Mouse (Mus musculus): ENCODE results near the gene Grid1. TPM values are rescaled to one million over a fixed set of nuclear protein-coding genes. Genes with fewer than 3 reads are reported as not detected.

Gene Grid1
- polyA plus RNA-seq, 1 experiment from 2014 or later = 0.36 TPM

DNA sequence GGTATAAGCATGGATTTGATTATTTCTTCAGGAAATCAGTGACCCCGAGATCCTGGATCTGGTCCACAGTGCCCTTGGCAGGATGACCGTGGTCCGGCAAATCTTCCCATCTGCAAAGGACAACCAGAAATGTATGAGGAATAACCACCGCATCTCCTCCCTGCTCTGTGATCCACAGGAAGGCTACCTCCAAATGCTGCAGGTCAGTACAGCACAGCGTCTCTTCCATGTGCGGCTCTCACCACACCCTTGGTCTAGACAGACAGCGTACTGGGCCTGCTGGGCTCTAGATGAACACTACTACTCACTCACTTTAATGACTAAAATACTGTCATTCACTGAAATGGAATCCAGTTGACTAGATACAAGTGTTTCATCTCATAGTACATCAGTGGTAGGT lies 489.3 kb downstream of the Grid1 start:
- H3K4me1 ChIP-seq (replicated peaks; ENCODE audit: control insufficient read depth, insufficient read depth, low read length) = no peaks in the 10 kb centered on the region
- ATAC-seq (replicated peaks; ENCODE audit: low FRiP score) (no peak), DNase-seq (ENCODE audit: low spot score) (no peak)
- no peaks in the 10 kb centered on the region for H3K36me3 ChIP-seq (ENCODE audit: control insufficient read depth, insufficient read depth, low read length)
- H3K4me3 ChIP-seq (ENCODE audit: low read depth, low read length) = no peak overlapping the region
- H3K27me3 ChIP-seq (ENCODE audit: control insufficient read depth, insufficient read depth, low read length) = no peaks in the 10 kb centered on the region
- H3K9ac ChIP-seq (ENCODE audit: low read length) = no peak overlapping the region
- no peak overlapping the region for H3K4me2 ChIP-seq (ENCODE audit: low read depth, low read length, severe bottlenecking)
- no peak overlapping the region for H3K27ac ChIP-seq (ENCODE audit: low read depth, low read length)
- H3K9me3 ChIP-seq (ENCODE audit: control insufficient read depth, low read length) = no peaks in the 10 kb centered on the region
- 96% methylated on average over 7 of the region's 7 CpGs for WGBS

DNA sequence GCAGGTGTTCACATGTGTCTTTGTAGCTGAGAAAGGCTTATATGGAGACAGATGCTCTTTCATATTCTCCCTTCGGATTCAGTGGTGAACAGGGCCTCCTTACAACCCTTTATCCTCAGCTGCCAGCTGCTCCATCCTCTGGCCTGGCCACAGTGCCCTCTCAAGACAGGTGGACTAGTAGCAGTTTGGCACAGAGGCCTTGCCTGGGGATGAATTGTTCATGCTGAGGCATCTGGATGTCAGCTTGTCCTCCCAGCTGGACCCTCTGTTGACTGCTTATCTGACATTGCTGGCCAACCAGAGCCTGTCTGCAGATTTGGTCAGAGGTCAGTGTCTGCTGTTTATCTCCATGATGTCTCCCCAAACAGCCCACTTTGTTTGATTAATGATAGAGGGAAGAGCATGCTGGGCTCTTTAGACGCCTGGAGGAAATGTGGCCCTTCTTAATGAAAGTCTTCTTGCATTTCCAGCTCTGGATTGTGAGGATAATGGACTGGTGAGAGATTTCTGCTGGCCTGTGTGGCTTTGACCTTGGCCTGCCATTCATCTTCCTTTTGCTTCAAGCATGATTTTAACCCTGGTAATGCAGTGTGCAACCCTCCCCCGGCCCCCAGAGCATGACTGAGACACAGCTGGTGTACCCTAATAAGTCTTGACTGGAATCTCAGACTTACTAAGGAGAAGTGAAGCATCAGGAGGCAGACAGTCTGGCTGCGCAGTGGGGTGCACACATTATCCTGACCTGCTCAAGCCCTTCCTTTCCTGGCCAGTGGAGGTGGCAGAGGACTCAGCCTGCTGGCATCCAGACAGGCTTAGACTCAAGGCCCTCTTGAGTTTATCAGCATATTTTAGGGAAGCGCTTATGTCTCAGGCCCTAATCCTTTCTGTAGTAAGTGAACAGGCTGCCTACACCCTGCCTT lies 493.7 kb downstream of the Grid1 start:
- Histone ChIP-seq H3K9ac (ENCODE audit: low read length) (no peak overlapping the region), H3K4me2 (ENCODE audit: low read depth, low read length, severe bottlenecking) (no peak overlapping the region), H3K4me1 (replicated peaks; ENCODE audit: control insufficient read depth, insufficient read depth, low read length) (no peaks in the 10 kb centered on the region), H3K27ac (ENCODE audit: low read depth, low read length) (no peak overlapping the region), H3K9me3 (ENCODE audit: control insufficient read depth, low read length) (no peaks in the 10 kb centered on the region), H3K4me3 (ENCODE audit: low read depth, low read length) (no peak overlapping the region), H3K36me3 (ENCODE audit: control insufficient read depth, insufficient read depth, low read length) (no peaks in the 10 kb centered on the region), H3K27me3 (ENCODE audit: control insufficient read depth, insufficient read depth, low read length) (no peaks in the 10 kb centered on the region)
- no peak for DNase-seq (ENCODE audit: low spot score)
- WGBS = 82% methylated on average over 5 of the region's 5 CpGs
- no peak for ATAC-seq (replicated peaks; ENCODE audit: low FRiP score)

DNA sequence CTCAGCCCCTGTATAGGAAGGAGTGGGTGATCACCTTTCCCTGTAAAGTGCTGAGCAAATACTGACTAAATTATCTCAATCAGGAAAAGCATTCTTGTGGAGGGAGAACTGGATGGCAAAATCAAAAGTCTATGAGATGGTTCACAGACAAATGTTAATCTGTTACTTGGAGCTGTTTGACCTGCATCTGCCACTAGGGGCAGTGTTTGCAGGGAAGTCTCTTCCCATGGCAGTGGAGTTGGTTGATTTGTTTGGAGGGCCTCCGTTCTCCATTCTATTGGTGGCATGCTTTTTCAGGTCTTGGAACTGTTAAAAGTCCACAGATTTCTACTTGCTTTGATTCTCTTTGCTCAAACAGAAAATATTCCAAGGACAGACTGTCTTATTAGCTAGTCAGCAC lies 506.4 kb downstream of the Grid1 start:
- ATAC-seq (replicated peaks; ENCODE audit: low FRiP score) (no peak), DNase-seq (ENCODE audit: low spot score) (no peak)
- H3K9me3 ChIP-seq (ENCODE audit: control insufficient read depth, low read length) = no peaks in the 10 kb centered on the region
- WGBS = 67% methylated on average over 1 of the region's 1 CpGs
- H3K4me3 ChIP-seq (ENCODE audit: low read depth, low read length) = no peak overlapping the region
- no peak overlapping the region for H3K9ac ChIP-seq (ENCODE audit: low read length)
- no peaks in the 10 kb centered on the region for H3K4me1 ChIP-seq (replicated peaks; ENCODE audit: control insufficient read depth, insufficient read depth, low read length)
- no peak overlapping the region for H3K4me2 ChIP-seq (ENCODE audit: low read depth, low read length, severe bottlenecking)
- H3K27ac ChIP-seq (ENCODE audit: low read depth, low read length) = no peak overlapping the region
- H3K36me3 ChIP-seq (ENCODE audit: control insufficient read depth, insufficient read depth, low read length) = no peaks in the 10 kb centered on the region
- no peaks in the 10 kb centered on the region for H3K27me3 ChIP-seq (ENCODE audit: control insufficient read depth, insufficient read depth, low read length)

DNA sequence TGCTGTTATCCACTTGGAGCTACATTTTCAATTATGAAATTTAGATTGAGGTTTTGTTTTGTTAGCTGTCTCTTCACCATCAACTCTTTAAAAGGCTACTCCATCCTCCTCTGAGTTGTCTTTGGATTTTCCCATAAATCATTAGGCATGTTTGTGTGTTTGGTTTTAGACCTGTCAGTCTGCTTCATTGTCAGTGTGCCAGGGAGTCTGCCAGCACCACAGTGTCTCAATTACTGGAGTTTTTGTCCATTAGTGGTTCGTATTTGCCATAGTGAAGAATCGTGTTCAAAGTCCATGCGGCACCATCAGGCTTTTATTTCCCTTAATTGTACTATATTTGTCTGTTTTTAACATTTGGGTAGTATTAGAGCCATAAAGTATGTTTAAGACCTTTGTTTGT lies 516.7 kb downstream of the Grid1 start:
- 79% methylated on average over 3 of the region's 3 CpGs for WGBS

DNA sequence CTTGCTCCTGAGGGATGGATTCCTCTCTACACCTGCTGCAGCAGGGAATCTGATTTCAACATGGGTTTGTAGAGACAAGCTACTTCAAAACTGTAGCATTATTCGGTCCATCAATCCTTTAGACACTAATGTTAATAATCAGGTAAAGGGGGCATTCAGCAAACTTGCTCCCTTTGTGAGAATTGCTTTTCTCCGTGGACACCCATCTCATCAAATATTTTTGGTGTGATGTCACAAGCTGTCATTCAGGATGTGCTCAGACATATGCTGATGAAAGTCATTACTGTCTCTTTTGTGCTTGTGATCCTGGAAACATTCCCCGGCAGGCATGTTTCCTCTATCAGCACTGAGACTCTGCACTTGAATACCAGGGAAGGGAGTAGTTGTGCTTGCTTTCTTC lies 536.1 kb downstream of the Grid1 start:
- no peaks in the 10 kb centered on the region for H3K4me1 ChIP-seq (replicated peaks; ENCODE audit: control insufficient read depth, insufficient read depth, low read length)
- no peak overlapping the region for H3K27ac ChIP-seq (ENCODE audit: low read depth, low read length)
- no peak overlapping the region for H3K4me3 ChIP-seq (ENCODE audit: low read depth, low read length)
- H3K27me3 ChIP-seq (ENCODE audit: control insufficient read depth, insufficient read depth, low read length) = no peaks in the 10 kb centered on the region
- ATAC-seq (replicated peaks; ENCODE audit: low FRiP score) (no peak), DNase-seq (ENCODE audit: low spot score) (no peak)
- H3K36me3 ChIP-seq (ENCODE audit: control insufficient read depth, insufficient read depth, low read length) = no peaks in the 10 kb centered on the region
- no peaks in the 10 kb centered on the region for H3K9me3 ChIP-seq (ENCODE audit: control insufficient read depth, low read length)
- no peak overlapping the region for H3K9ac ChIP-seq (ENCODE audit: low read length)
- no peak overlapping the region for H3K4me2 ChIP-seq (ENCODE audit: low read depth, low read length, severe bottlenecking)
- WGBS = 80% methylated on average over 3 of the region's 3 CpGs

More for the DNA sequence above, 516.7 kb downstream of the Grid1 start:
- Histone ChIP-seq H3K9me3 (ENCODE audit: control insufficient read depth, low read length) (no peaks in the 10 kb centered on the region), H3K4me1 (replicated peaks; ENCODE audit: control insufficient read depth, insufficient read depth, low read length) (no peaks in the 10 kb centered on the region), H3K27ac (ENCODE audit: low read depth, low read length) (no peak overlapping the region), H3K27me3 (ENCODE audit: control insufficient read depth, insufficient read depth, low read length) (no peaks in the 10 kb centered on the region), H3K4me3 (ENCODE audit: low read depth, low read length) (no peak overlapping the region), H3K36me3 (ENCODE audit: control insufficient read depth, insufficient read depth, low read length) (no peaks in the 10 kb centered on the region), H3K4me2 (ENCODE audit: low read depth, low read length, severe bottlenecking) (no peak overlapping the region), H3K9ac (ENCODE audit: low read length) (no peak overlapping the region)
- no peak for DNase-seq (ENCODE audit: low spot score)
- no peak for ATAC-seq (replicated peaks; ENCODE audit: low FRiP score)

DNA sequence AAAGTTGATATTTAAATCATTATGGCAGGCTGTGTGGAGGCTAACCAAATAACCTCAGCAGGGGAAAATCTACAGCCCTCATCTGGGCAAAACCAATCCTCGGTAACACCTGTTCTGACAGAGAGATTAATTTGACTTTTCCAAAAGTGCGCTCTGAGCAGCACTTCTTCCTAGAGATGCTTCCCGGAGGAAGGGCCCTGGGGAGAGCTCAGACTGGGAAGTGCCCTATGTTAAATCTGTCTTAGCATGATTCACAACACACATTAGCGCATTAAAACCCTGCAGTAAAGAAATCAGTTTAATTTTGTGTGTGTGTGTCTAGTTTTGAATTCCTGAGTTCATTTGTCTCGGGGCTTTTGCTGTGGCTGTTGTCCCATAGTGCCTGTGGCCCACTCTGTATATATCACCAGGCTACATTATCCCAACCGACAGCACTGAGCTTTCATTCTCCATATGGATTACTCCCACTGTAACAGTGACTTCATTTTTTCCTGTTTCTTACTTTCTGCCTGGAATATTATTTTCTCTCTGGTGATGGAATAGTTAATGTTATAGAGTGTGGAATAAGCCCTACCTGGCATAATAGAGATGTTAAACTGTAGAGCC lies 536.7 kb downstream of the Grid1 start:
- Histone ChIP-seq H3K27ac (ENCODE audit: low read depth, low read length) (no peak overlapping the region), H3K9me3 (ENCODE audit: control insufficient read depth, low read length) (no peaks in the 10 kb centered on the region), H3K4me1 (replicated peaks; ENCODE audit: control insufficient read depth, insufficient read depth, low read length) (no peaks in the 10 kb centered on the region), H3K4me3 (ENCODE audit: low read depth, low read length) (no peak overlapping the region), H3K36me3 (ENCODE audit: control insufficient read depth, insufficient read depth, low read length) (no peaks in the 10 kb centered on the region), H3K27me3 (ENCODE audit: control insufficient read depth, insufficient read depth, low read length) (no peaks in the 10 kb centered on the region), H3K4me2 (ENCODE audit: low read depth, low read length, severe bottlenecking) (no peak overlapping the region), H3K9ac (ENCODE audit: low read length) (no peak overlapping the region)
- WGBS = 88% methylated on average over 6 of the region's 6 CpGs
- DNase-seq (ENCODE audit: low spot score) = no peak
- ATAC-seq (replicated peaks; ENCODE audit: low FRiP score) = no peak

DNA sequence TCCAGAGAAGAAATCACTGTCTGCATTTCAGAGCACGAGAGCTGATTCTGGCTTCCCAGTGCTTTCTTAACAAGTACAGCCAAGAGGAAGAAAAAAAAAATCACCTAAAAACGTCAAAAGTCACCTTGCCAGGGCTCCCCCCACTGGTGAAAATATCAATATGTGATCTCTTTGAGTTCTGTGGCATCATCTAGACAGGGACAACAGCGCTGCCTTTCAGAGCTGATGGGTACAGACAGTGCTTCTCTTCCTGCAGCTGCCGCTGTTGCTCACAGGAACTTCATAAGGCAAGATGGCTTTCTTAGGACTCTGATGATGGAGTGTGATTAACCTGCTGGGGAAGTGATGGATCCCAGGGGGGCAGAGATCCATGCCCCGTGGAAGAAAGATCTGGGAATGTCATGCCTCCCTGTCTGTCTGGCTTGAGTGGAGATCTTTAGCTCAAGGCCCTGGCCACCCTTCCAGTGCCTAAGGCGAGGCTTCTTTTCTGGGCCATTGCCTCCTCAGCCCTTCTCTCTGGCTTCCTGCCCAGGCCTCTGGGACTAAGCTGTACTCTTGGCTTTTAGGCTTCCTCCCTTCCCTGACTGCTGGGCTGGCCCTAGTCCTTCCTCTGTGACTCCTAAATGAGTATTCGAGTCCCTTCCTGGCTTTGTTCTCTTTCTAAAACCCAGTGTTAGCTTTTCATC lies 538.4 kb downstream of the Grid1 start:
- no peak for ATAC-seq (replicated peaks; ENCODE audit: low FRiP score)
- no peaks in the 10 kb centered on the region for H3K4me1 ChIP-seq (replicated peaks; ENCODE audit: control insufficient read depth, insufficient read depth, low read length)
- no peaks in the 10 kb centered on the region for H3K27me3 ChIP-seq (ENCODE audit: control insufficient read depth, insufficient read depth, low read length)
- H3K9ac ChIP-seq (ENCODE audit: low read length) = no peak overlapping the region
- no peaks in the 10 kb centered on the region for H3K36me3 ChIP-seq (ENCODE audit: control insufficient read depth, insufficient read depth, low read length)
- H3K9me3 ChIP-seq (ENCODE audit: control insufficient read depth, low read length) = no peaks in the 10 kb centered on the region
- whole genome bisulfite sequencing = 68% methylated on average over 7 of the region's 7 CpGs
- no peak for DNase-seq (ENCODE audit: low spot score)
- H3K4me3 ChIP-seq (ENCODE audit: low read depth, low read length) = no peak overlapping the region
- no peak overlapping the region for H3K27ac ChIP-seq (ENCODE audit: low read depth, low read length)
- H3K4me2 ChIP-seq (ENCODE audit: low read depth, low read length, severe bottlenecking) = no peak overlapping the region

DNA sequence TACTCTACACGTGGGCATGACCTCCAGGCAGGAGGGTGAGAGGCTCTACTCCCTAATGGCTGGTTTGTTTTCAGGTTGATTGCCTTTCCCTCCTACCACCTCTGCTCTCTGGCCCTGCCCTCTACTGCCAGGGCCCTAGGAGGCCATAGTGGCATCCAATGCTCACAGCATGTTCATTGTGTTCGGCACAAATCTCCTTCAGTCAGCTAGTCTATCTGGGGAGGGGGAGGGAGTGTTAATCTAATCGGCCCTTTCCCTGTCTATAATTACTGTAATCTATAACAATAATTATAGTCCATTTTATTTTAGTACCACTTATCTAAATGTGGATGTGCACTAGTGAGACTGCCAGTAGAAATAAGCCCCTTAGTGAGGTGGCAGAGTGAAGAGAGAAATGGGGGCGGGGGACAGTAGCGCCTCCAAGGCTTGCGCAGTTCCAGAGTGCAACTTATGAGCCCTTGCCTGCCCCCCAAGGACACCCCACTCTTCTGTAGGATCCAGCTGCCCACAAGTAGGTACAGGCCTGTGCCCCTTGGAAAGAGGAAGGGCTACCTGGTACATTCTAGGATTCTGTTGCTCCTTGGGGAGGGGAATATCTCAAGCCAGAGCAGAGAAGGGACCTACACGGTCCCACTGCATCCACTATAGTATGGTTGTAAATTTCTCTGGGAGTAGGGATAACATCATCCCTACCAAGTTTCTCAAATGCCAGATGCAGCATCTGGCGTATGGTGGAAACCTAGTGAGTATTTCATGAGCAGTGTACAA lies 545.5 kb downstream of the Grid1 start:
- ATAC-seq (replicated peaks; ENCODE audit: low FRiP score) = peak; percentile 36; the same call in 1 of the 2 replicates
- no peaks in the 10 kb centered on the region for H3K9me3 ChIP-seq (ENCODE audit: control insufficient read depth, low read length)
- H3K4me1 ChIP-seq (replicated peaks; ENCODE audit: control insufficient read depth, insufficient read depth, low read length) = no peaks in the 10 kb centered on the region
- no peak overlapping the region for H3K9ac ChIP-seq (ENCODE audit: low read length)
- H3K27me3 ChIP-seq (ENCODE audit: control insufficient read depth, insufficient read depth, low read length) = no peaks in the 10 kb centered on the region
- H3K27ac ChIP-seq (ENCODE audit: low read depth, low read length) = no peak overlapping the region
- H3K4me3 ChIP-seq (ENCODE audit: low read depth, low read length) = no peak overlapping the region
- no peak for DNase-seq (ENCODE audit: low spot score)
- WGBS = 67% methylated on average over 8 of the region's 8 CpGs
- no peak overlapping the region for H3K4me2 ChIP-seq (ENCODE audit: low read depth, low read length, severe bottlenecking)
- no peaks in the 10 kb centered on the region for H3K36me3 ChIP-seq (ENCODE audit: control insufficient read depth, insufficient read depth, low read length)
